Mouse (Mus musculus): Measurements from ENCODE around the gene Dpep2nb. TPM values are rescaled to one million over a fixed set of nuclear protein-coding genes. Genes with fewer than 3 reads are reported as not detected.

Dpep2nb gene
- not detected in 2 replicates for polyA plus RNA-seq (2015; fragmentation: Nextera tagmentation; extraction: Ambion mirVana)

- no peak for ATAC-seq
- Histone ChIP-seq H3K9me3 (ENCODE audit: control insufficient read depth, low read length) (no peaks in the 10 kb centered on the region), H3K36me3 (ENCODE audit: control insufficient read depth, insufficient read depth, low read length) (no peaks in the 10 kb centered on the region), H3K4me3 (ENCODE audit: low read length) (no peak within 1 kb of the TSS), H3K27me3 (replicated peaks; ENCODE audit: control insufficient read depth, insufficient read depth, low read length) (no peaks in the 10 kb centered on the region), H3K4me2 (ENCODE audit: low read length) (no peak within 1 kb of the TSS), H3K27ac (ENCODE audit: low read depth, low read length) (no peak within 1 kb of the TSS), H3K4me1 (ENCODE audit: control insufficient read depth, insufficient read depth, low read depth, low read length) (peaks cover 11% of the 10 kb centered on the region), H3K9ac (ENCODE audit: low read depth, low read length) (no peak within 1 kb of the TSS)
- WGBS: 81% methylated on average over 4 of the region's 4 CpGs
Observed at GRCm38 (mm10) chr8:106005875-106006274, at the start of gene Dpep2nb. TSS of gene Dpep2nb (minus strand) at chr8:106005975.

DNA sequence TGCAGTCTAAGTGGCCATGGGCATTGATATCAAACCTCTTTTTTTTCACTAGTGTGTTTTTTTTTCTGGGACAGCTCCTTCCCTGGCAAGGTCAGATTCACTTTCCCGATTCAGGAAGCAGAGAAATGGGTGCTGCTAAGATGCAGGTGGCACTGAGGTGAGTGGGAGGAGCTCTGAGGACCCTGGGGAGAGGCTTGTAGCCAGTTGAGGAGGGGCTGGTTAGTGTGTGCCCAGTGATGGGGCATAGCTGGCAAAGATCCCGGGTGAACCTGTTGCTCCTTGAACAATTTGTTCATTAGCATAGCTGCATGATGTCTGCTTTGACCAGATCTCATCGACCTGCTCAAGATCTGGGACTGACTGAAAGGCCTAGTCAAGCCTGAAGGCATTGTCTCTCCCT is 49.3 kb upstream of the Dpep2nb start:
- Histone ChIP-seq H3K4me2 (ENCODE audit: low read length) (no peak overlapping the region), H3K9me3 (ENCODE audit: control insufficient read depth, low read length) (no peaks in the 10 kb centered on the region), H3K36me3 (ENCODE audit: control insufficient read depth, insufficient read depth, low read length) (peaks cover 6% of the 10 kb centered on the region), H3K4me3 (ENCODE audit: low read length) (no peak overlapping the region), H3K9ac (ENCODE audit: low read depth, low read length) (no peak overlapping the region), H3K27ac (ENCODE audit: low read depth, low read length) (no peak overlapping the region), H3K27me3 (replicated peaks; ENCODE audit: control insufficient read depth, insufficient read depth, low read length) (no peaks in the 10 kb centered on the region), H3K4me1 (ENCODE audit: control insufficient read depth, insufficient read depth, low read depth, low read length) (peaks cover 8% of the 10 kb centered on the region)
- ATAC-seq: no peak
- WGBS: 24% methylated on average over 3 of the region's 3 CpGs

- no peak overlapping the region for H3K4me2 ChIP-seq (ENCODE audit: low read length)
- H3K9ac ChIP-seq (ENCODE audit: low read depth, low read length): no peak overlapping the region
- no peak overlapping the region for H3K27ac ChIP-seq (ENCODE audit: low read depth, low read length)
- H3K27me3 ChIP-seq (replicated peaks; ENCODE audit: control insufficient read depth, insufficient read depth, low read length): no peaks in the 10 kb centered on the region
- H3K4me3 ChIP-seq (ENCODE audit: low read length): no peak overlapping the region
- peaks cover 8% of the 10 kb centered on the region for H3K4me1 ChIP-seq (ENCODE audit: control insufficient read depth, insufficient read depth, low read depth, low read length)
- no peak for ATAC-seq
- 74% methylated on average over 6 of the region's 6 CpGs for WGBS
- H3K9me3 ChIP-seq (ENCODE audit: control insufficient read depth, low read length): no peaks in the 10 kb centered on the region
- H3K36me3 ChIP-seq (ENCODE audit: control insufficient read depth, insufficient read depth, low read length): peaks cover 6% of the 10 kb centered on the region
Observed at GRCm38 (mm10) chr8:106054190-106054811, 48.5 kb upstream of the Dpep2nb start.

DNA sequence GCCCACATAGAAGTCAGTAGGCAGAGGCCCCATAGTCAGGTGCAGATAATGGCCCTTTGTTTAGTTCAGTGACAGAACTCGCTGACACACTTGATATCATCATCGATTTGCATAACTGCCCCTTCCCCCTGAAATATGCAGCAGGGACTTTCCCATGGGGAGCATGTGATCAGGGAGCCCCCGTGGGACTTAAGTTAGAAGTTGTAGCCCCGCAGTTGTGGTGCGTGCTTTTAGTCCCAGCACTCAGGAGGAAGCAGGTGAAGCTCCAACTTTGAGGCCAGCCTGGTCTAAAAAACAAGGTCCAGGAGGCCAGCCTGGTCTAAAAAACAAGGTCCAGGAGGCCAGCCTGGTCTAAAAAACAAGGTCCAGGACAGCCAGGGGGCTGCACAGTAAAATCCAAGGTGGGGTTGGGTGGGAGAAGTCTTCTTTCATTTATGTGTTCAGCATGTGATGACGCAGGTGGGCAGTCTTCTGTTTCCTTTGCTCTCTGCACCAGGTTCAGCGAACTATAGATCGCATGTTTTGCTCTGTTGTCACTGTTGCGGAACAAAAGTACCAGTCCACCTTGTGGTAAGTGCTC is 46.8 kb upstream of the Dpep2nb start:
- no peaks in the 10 kb centered on the region for H3K4me1 ChIP-seq (ENCODE audit: control insufficient read depth, insufficient read depth, low read depth, low read length)
- H3K4me3 ChIP-seq (ENCODE audit: low read length): no peak overlapping the region
- H3K36me3 ChIP-seq (ENCODE audit: control insufficient read depth, insufficient read depth, low read length): peaks cover 6% of the 10 kb centered on the region
- no peak for ATAC-seq
- no peak overlapping the region for H3K27ac ChIP-seq (ENCODE audit: low read depth, low read length)
- no peak overlapping the region for H3K4me2 ChIP-seq (ENCODE audit: low read length)
- H3K27me3 ChIP-seq (replicated peaks; ENCODE audit: control insufficient read depth, insufficient read depth, low read length): no peaks in the 10 kb centered on the region
- WGBS: 93% methylated on average over 9 of the region's 9 CpGs
- H3K9ac ChIP-seq (ENCODE audit: low read depth, low read length): no peak overlapping the region
- H3K9me3 ChIP-seq (ENCODE audit: control insufficient read depth, low read length): no peaks in the 10 kb centered on the region

GRCm38 (mm10) chr8:106051068-106051467 is 45.3 kb upstream of the Dpep2nb start:
- WGBS: 88% methylated on average over 3 of the region's 3 CpGs
- Histone ChIP-seq H3K9me3 (ENCODE audit: control insufficient read depth, low read length) (no peaks in the 10 kb centered on the region), H3K36me3 (ENCODE audit: control insufficient read depth, insufficient read depth, low read length) (peaks cover 6% of the 10 kb centered on the region), H3K4me2 (ENCODE audit: low read length) (no peak overlapping the region), H3K9ac (ENCODE audit: low read depth, low read length) (no peak overlapping the region), H3K4me3 (ENCODE audit: low read length) (no peak overlapping the region), H3K4me1 (ENCODE audit: control insufficient read depth, insufficient read depth, low read depth, low read length) (no peaks in the 10 kb centered on the region), H3K27me3 (replicated peaks; ENCODE audit: control insufficient read depth, insufficient read depth, low read length) (no peaks in the 10 kb centered on the region), H3K27ac (ENCODE audit: low read depth, low read length) (no peak overlapping the region)
- ATAC-seq: no peak

DNA sequence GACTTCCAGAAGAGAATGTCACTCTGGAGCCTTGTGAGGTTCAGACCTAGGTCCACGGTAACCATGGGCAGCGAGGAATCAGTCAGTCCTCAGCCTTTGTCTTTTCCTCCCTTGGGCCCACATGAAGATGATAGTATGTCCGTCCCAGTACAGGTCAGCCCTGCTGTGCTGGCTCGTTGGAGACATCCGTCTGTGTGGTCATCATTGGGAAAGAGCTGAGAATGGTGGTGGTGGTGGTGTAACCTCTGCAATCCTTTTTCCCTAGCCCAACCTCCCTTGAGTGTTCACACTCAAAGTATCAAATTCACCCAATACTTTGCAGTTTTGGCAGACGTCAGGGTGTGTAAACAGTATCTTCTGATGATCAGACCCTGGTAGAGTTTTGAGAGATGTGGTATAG is 44.1 kb upstream of the Dpep2nb start:
- H3K27me3 ChIP-seq (replicated peaks; ENCODE audit: control insufficient read depth, insufficient read depth, low read length): no peaks in the 10 kb centered on the region
- no peaks in the 10 kb centered on the region for H3K4me1 ChIP-seq (ENCODE audit: control insufficient read depth, insufficient read depth, low read depth, low read length)
- H3K36me3 ChIP-seq (ENCODE audit: control insufficient read depth, insufficient read depth, low read length): peaks cover 10% of the 10 kb centered on the region
- H3K9me3 ChIP-seq (ENCODE audit: control insufficient read depth, low read length): no peaks in the 10 kb centered on the region
- no peak overlapping the region for H3K4me3 ChIP-seq (ENCODE audit: low read length)
- H3K9ac ChIP-seq (ENCODE audit: low read depth, low read length): no peak overlapping the region
- no peak for ATAC-seq
- WGBS: 84% methylated on average over 6 of the region's 6 CpGs
- no peak overlapping the region for H3K4me2 ChIP-seq (ENCODE audit: low read length)
- H3K27ac ChIP-seq (ENCODE audit: low read depth, low read length): no peak overlapping the region

GRCm38 (mm10) chr8:106047854-106048630 is 42.3 kb upstream of the Dpep2nb start:
- 87% methylated on average over 5 of the region's 5 CpGs for WGBS
- no peak overlapping the region for H3K4me2 ChIP-seq (ENCODE audit: low read length)
- ATAC-seq: no peak
- no peaks in the 10 kb centered on the region for H3K27me3 ChIP-seq (replicated peaks; ENCODE audit: control insufficient read depth, insufficient read depth, low read length)
- H3K4me1 ChIP-seq (ENCODE audit: control insufficient read depth, insufficient read depth, low read depth, low read length): no peaks in the 10 kb centered on the region
- no peaks in the 10 kb centered on the region for H3K9me3 ChIP-seq (ENCODE audit: control insufficient read depth, low read length)
- no peak overlapping the region for H3K27ac ChIP-seq (ENCODE audit: low read depth, low read length)
- no peak overlapping the region for H3K9ac ChIP-seq (ENCODE audit: low read depth, low read length)
- H3K4me3 ChIP-seq (ENCODE audit: low read length): no peak overlapping the region
- peaks cover 10% of the 10 kb centered on the region for H3K36me3 ChIP-seq (ENCODE audit: control insufficient read depth, insufficient read depth, low read length)

GRCm38 (mm10) chr8:106046872-106047559 is 41.2 kb upstream of the Dpep2nb start:
- H3K27ac ChIP-seq (ENCODE audit: low read depth, low read length): no peak overlapping the region
- no peaks in the 10 kb centered on the region for H3K9me3 ChIP-seq (ENCODE audit: control insufficient read depth, low read length)
- H3K9ac ChIP-seq (ENCODE audit: low read depth, low read length): no peak overlapping the region
- no peak for ATAC-seq
- H3K4me2 ChIP-seq (ENCODE audit: low read length): no peak overlapping the region
- no peak overlapping the region for H3K4me3 ChIP-seq (ENCODE audit: low read length)
- H3K4me1 ChIP-seq (ENCODE audit: control insufficient read depth, insufficient read depth, low read depth, low read length): no peaks in the 10 kb centered on the region
- no peaks in the 10 kb centered on the region for H3K27me3 ChIP-seq (replicated peaks; ENCODE audit: control insufficient read depth, insufficient read depth, low read length)
- H3K36me3 ChIP-seq (ENCODE audit: control insufficient read depth, insufficient read depth, low read length): peaks cover 4% of the 10 kb centered on the region
- WGBS: 95% methylated on average over 11 of the region's 11 CpGs

GRCm38 (mm10) chr8:106044151-106044550 is 38.4 kb upstream of the Dpep2nb start:
- no peak overlapping the region for H3K4me3 ChIP-seq (ENCODE audit: low read length)
- no peak for ATAC-seq
- no peaks in the 10 kb centered on the region for H3K4me1 ChIP-seq (ENCODE audit: control insufficient read depth, insufficient read depth, low read depth, low read length)
- H3K36me3 ChIP-seq (ENCODE audit: control insufficient read depth, insufficient read depth, low read length): peaks cover 6% of the 10 kb centered on the region; the same call in 1 of the 2 replicates
- no peak overlapping the region for H3K27ac ChIP-seq (ENCODE audit: low read depth, low read length)
- H3K9me3 ChIP-seq (ENCODE audit: control insufficient read depth, low read length): no peaks in the 10 kb centered on the region
- H3K27me3 ChIP-seq (replicated peaks; ENCODE audit: control insufficient read depth, insufficient read depth, low read length): no peaks in the 10 kb centered on the region
- WGBS: 86% methylated on average over 3 of the region's 3 CpGs
- H3K9ac ChIP-seq (ENCODE audit: low read depth, low read length): no peak overlapping the region
- H3K4me2 ChIP-seq (ENCODE audit: low read length): no peak overlapping the region

Data from hindbrain, embryonic 16.5 days (tissue).